Mouse (Mus musculus): ENCODE measurements around the gene Rad51b. TPM values are rescaled to one million over a fixed set of nuclear protein-coding genes. Genes with fewer than 3 reads are reported as not detected.

Rad51b gene
- total and polyA plus RNA-seq, 2 experiments from 2014 or later, result 1.1 TPM

GRCm38 (mm10) chr12:79503582-79504515 lies 206.8 kb downstream of the Rad51b start:
- H3K27ac ChIP-seq, result peak overlapping the region; percentile 36
- H3K4me3 ChIP-seq (ENCODE audit: low read length), result no peak overlapping the region
- H3K9me3 ChIP-seq (ENCODE audit: low read length), result no peaks in the 10 kb centered on the region
- no peak for TF ChIP-seq CTCF (IDR thresholded peaks at IDR 0.05; ENCODE audit: low read depth)
- peaks cover 17% of the 10 kb centered on the region; the same call in 1 of the 2 replicates for H3K4me1 ChIP-seq (ENCODE audit: insufficient read depth, low read length)
- no peak overlapping the region for H3K9ac ChIP-seq (replicated peaks; ENCODE audit: low read length)
- H3K27me3 ChIP-seq (ENCODE audit: insufficient read depth, low read length), result no peaks in the 10 kb centered on the region
- no peak overlapping the region for H3K4me2 ChIP-seq (ENCODE audit: low read depth, low read length)
- WGBS, result 70% methylated on average over 3 of the region's 3 CpGs
- H3K36me3 ChIP-seq (ENCODE audit: insufficient read depth, low read length), result no peaks in the 10 kb centered on the region
- DNase-seq (ENCODE audit: low spot score), result peak; percentile 83
- peak; percentile 97 for ATAC-seq

GRCm38 (mm10) chr12:79504641-79505040 lies 207.6 kb downstream of the Rad51b start:
- no peaks in the 10 kb centered on the region for H3K36me3 ChIP-seq (ENCODE audit: insufficient read depth, low read length)
- 56% methylated on average over 1 of the region's 1 CpGs for WGBS

GRCm38 (mm10) chr12:79506421-79506820 lies 209.3 kb downstream of the Rad51b start:
- Histone ChIP-seq H3K9ac (replicated peaks; ENCODE audit: low read length) (no peak overlapping the region), H3K27me3 (ENCODE audit: insufficient read depth, low read length) (no peaks in the 10 kb centered on the region), H3K9me3 (ENCODE audit: low read length) (no peaks in the 10 kb centered on the region), H3K4me3 (ENCODE audit: low read length) (no peak overlapping the region), H3K36me3 (ENCODE audit: insufficient read depth, low read length) (no peaks in the 10 kb centered on the region), H3K4me1 (ENCODE audit: insufficient read depth, low read length) (peaks cover 21% of the 10 kb centered on the region), H3K4me2 (ENCODE audit: low read depth, low read length) (no peak overlapping the region), H3K27ac (peak overlapping the region; percentile 66; the same call in 1 of the 2 replicates)
- ATAC-seq, result no peak
- TF ChIP-seq CTCF (IDR thresholded peaks at IDR 0.05; ENCODE audit: low read depth), result no peak
- WGBS, result 61% methylated on average over 4 of the region's 4 CpGs
- DNase-seq (ENCODE audit: low spot score), result peak; percentile 26

More at GRCm38 (mm10) chr12:79504641-79505040, 207.6 kb downstream of the Rad51b start:
- no peaks in the 10 kb centered on the region for H3K9me3 ChIP-seq (ENCODE audit: low read length)
- DNase-seq (ENCODE audit: low spot score), result no peak
- H3K27me3 ChIP-seq (ENCODE audit: insufficient read depth, low read length), result no peaks in the 10 kb centered on the region
- no peak for TF ChIP-seq CTCF (IDR thresholded peaks at IDR 0.05; ENCODE audit: low read depth)
- no peak overlapping the region for H3K4me2 ChIP-seq (ENCODE audit: low read depth, low read length)
- peak overlapping the region; percentile 33; the same call in 1 of the 2 replicates for H3K27ac ChIP-seq
- no peak overlapping the region for H3K9ac ChIP-seq (replicated peaks; ENCODE audit: low read length)
- ATAC-seq, result no peak
- H3K4me3 ChIP-seq (ENCODE audit: low read length), result no peak overlapping the region
- peaks cover 17% of the 10 kb centered on the region; the same call in 1 of the 2 replicates for H3K4me1 ChIP-seq (ENCODE audit: insufficient read depth, low read length)

GRCm38 (mm10) chr12:79507141-79507681 lies 210.1 kb downstream of the Rad51b start:
- H3K27me3 ChIP-seq (ENCODE audit: insufficient read depth, low read length), result no peaks in the 10 kb centered on the region
- peaks cover 25% of the 10 kb centered on the region for H3K4me1 ChIP-seq (ENCODE audit: insufficient read depth, low read length)
- no peaks in the 10 kb centered on the region for H3K36me3 ChIP-seq (ENCODE audit: insufficient read depth, low read length)
- H3K4me2 ChIP-seq (ENCODE audit: low read depth, low read length), result no peak overlapping the region
- H3K9me3 ChIP-seq (ENCODE audit: low read length), result no peaks in the 10 kb centered on the region
- H3K4me3 ChIP-seq (ENCODE audit: low read length), result no peak overlapping the region
- 25% methylated on average over 8 of the region's 8 CpGs for WGBS
- peak overlapping the region; percentile 66 for H3K27ac ChIP-seq
- no peak overlapping the region for H3K9ac ChIP-seq (replicated peaks; ENCODE audit: low read length)
- ATAC-seq, result no peak
- peak; percentile 65 for DNase-seq (ENCODE audit: low spot score)
- no peak for TF ChIP-seq CTCF (IDR thresholded peaks at IDR 0.05; ENCODE audit: low read depth)

- Histone ChIP-seq H3K27me3 (ENCODE audit: insufficient read depth, low read length) (no peaks in the 10 kb centered on the region), H3K9ac (replicated peaks; ENCODE audit: low read length) (0 out of 2 replicates have a peak overlapping the region, but pooled peaks have one; percentile 5)
Observed at GRCm38 (mm10) chr12:79511454-79512204, 214.5 kb downstream of the Rad51b start.

GRCm38 (mm10) chr12:79512205-79512886 lies 215.3 kb downstream of the Rad51b start:
- Histone ChIP-seq H3K9ac (replicated peaks; ENCODE audit: low read length) (no peak overlapping the region), H3K4me3 (ENCODE audit: low read length) (no peak overlapping the region), H3K4me1 (ENCODE audit: insufficient read depth, low read length) (peaks cover 11% of the 10 kb centered on the region), H3K4me2 (ENCODE audit: low read depth, low read length) (no peak overlapping the region), H3K27me3 (ENCODE audit: insufficient read depth, low read length) (no peaks in the 10 kb centered on the region), H3K9me3 (ENCODE audit: low read length) (no peaks in the 10 kb centered on the region), H3K27ac (peak overlapping the region; percentile 70), H3K36me3 (ENCODE audit: insufficient read depth, low read length) (no peaks in the 10 kb centered on the region)
- WGBS, result 55% methylated on average over 10 of the region's 10 CpGs
- TF ChIP-seq CTCF (IDR thresholded peaks at IDR 0.05; ENCODE audit: low read depth), result no peak
- no peak for DNase-seq (ENCODE audit: low spot score)
- no peak for ATAC-seq

More at GRCm38 (mm10) chr12:79511454-79512204, 214.5 kb downstream of the Rad51b start:
- H3K4me2 ChIP-seq (ENCODE audit: low read depth, low read length), result no peak overlapping the region
- H3K9me3 ChIP-seq (ENCODE audit: low read length), result no peaks in the 10 kb centered on the region
- H3K4me1 ChIP-seq (ENCODE audit: insufficient read depth, low read length), result peaks cover 17% of the 10 kb centered on the region
- ATAC-seq (peak; percentile 93), DNase-seq (ENCODE audit: low spot score) (peak; percentile 81)
- peak overlapping the region; percentile 70 for H3K27ac ChIP-seq
- no peak overlapping the region for H3K4me3 ChIP-seq (ENCODE audit: low read length)
- H3K36me3 ChIP-seq (ENCODE audit: insufficient read depth, low read length), result no peaks in the 10 kb centered on the region
- no peak for TF ChIP-seq CTCF (IDR thresholded peaks at IDR 0.05; ENCODE audit: low read depth)
- 27% methylated on average over 11 of the region's 11 CpGs for WGBS
